Mouse (Mus musculus): ENCODE data around the gene Mast4. TPM values are rescaled to one million over a fixed set of nuclear protein-coding genes. Genes with fewer than 3 reads are reported as not detected.

Gene Mast4
- total and polyA plus RNA-seq, 3 experiments: 0.04 to 1.1 (median 0.23) TPM

GRCm38 (mm10) chr13:102865971-102866724 lies 468.1 kb downstream of the Mast4 start:
- H3K4me1 ChIP-seq (ENCODE audit: insufficient read depth, low read depth, low read length): no peaks in the 10 kb centered on the region
- H3K4me3 ChIP-seq (ENCODE audit: low read depth, low read length): no peak overlapping the region
- DNase-seq (ENCODE audit: low spot score) (no peak), ATAC-seq (ENCODE audit: extremely low read depth, insufficient number of reproducible peaks, low FRiP score, poor library complexity, severe bottlenecking) (no peak)
- no peaks in the 10 kb centered on the region for H3K27me3 ChIP-seq (ENCODE audit: insufficient read depth, low read length)
- H3K9me3 ChIP-seq (replicated peaks): no peaks in the 10 kb centered on the region
- TF ChIP-seq POLR2AphosphoS5 (IDR thresholded peaks at IDR 0.05; ENCODE audit: insufficient replicate concordance, low read depth, low read length) (no peak), CTCF (IDR thresholded peaks at IDR 0.05; ENCODE audit: low read depth, low read length) (no peak), TAL1 (conservative IDR thresholded peaks at IDR 0.05; ENCODE audit: low read depth, low read length) (no peak), GATA1 (IDR thresholded peaks at IDR 0.05; ENCODE audit: borderline replicate concordance, low read length) (no peak), GATA2 (IDR thresholded peaks at IDR 0.05; ENCODE audit: borderline replicate concordance, low read depth, low read length) (no peak)
- no peaks in the 10 kb centered on the region for H3K36me3 ChIP-seq (replicated peaks)

- H3K4me1 ChIP-seq (ENCODE audit: insufficient read depth, low read depth, low read length): no peaks in the 10 kb centered on the region
Observed at GRCm38 (mm10) chr13:102865494-102865893, 468.8 kb downstream of the Mast4 start.

GRCm38 (mm10) chr13:102864840-102865239 lies 469.5 kb downstream of the Mast4 start:
- no peak for ATAC-seq (ENCODE audit: extremely low read depth, insufficient number of reproducible peaks, low FRiP score, poor library complexity, severe bottlenecking)
- TF ChIP-seq CTCF (IDR thresholded peaks at IDR 0.05; ENCODE audit: low read depth, low read length) (no peak), GATA1 (IDR thresholded peaks at IDR 0.05; ENCODE audit: borderline replicate concordance, low read length) (no peak), GATA2 (IDR thresholded peaks at IDR 0.05; ENCODE audit: borderline replicate concordance, low read depth, low read length) (no peak), TAL1 (conservative IDR thresholded peaks at IDR 0.05; ENCODE audit: low read depth, low read length) (no peak), POLR2AphosphoS5 (IDR thresholded peaks at IDR 0.05; ENCODE audit: insufficient replicate concordance, low read depth, low read length) (no peak)

More at GRCm38 (mm10) chr13:102865494-102865893, 468.8 kb downstream of the Mast4 start:
- Histone ChIP-seq H3K27me3 (ENCODE audit: insufficient read depth, low read length) (no peaks in the 10 kb centered on the region), H3K36me3 (replicated peaks) (no peaks in the 10 kb centered on the region), H3K9me3 (replicated peaks) (no peaks in the 10 kb centered on the region), H3K4me3 (ENCODE audit: low read depth, low read length) (no peak overlapping the region)
- ATAC-seq (ENCODE audit: extremely low read depth, insufficient number of reproducible peaks, low FRiP score, poor library complexity, severe bottlenecking): no peak
- no peak for TF ChIP-seq GATA1 (IDR thresholded peaks at IDR 0.05; ENCODE audit: borderline replicate concordance, low read length)
- no peak for DNase-seq (ENCODE audit: low spot score)

GRCm38 (mm10) chr13:102864079-102864478 lies 470.2 kb downstream of the Mast4 start:
- no peaks in the 10 kb centered on the region for H3K4me1 ChIP-seq (ENCODE audit: insufficient read depth, low read depth, low read length)
- TF ChIP-seq CTCF (IDR thresholded peaks at IDR 0.05; ENCODE audit: low read depth, low read length): no peak
- TF ChIP-seq TAL1 (conservative IDR thresholded peaks at IDR 0.05; ENCODE audit: low read depth, low read length): no peak
- TF ChIP-seq POLR2AphosphoS5 (IDR thresholded peaks at IDR 0.05; ENCODE audit: insufficient replicate concordance, low read depth, low read length): no peak
- no peak for TF ChIP-seq GATA1 (IDR thresholded peaks at IDR 0.05; ENCODE audit: borderline replicate concordance, low read length)
- no peak for TF ChIP-seq GATA2 (IDR thresholded peaks at IDR 0.05; ENCODE audit: borderline replicate concordance, low read depth, low read length)
- H3K9me3 ChIP-seq (replicated peaks): no peaks in the 10 kb centered on the region
- ATAC-seq (ENCODE audit: extremely low read depth, insufficient number of reproducible peaks, low FRiP score, poor library complexity, severe bottlenecking) (no peak), DNase-seq (ENCODE audit: low spot score) (no peak)
- no peaks in the 10 kb centered on the region for H3K27me3 ChIP-seq (ENCODE audit: insufficient read depth, low read length)
- no peak overlapping the region for H3K4me3 ChIP-seq (ENCODE audit: low read depth, low read length)
- no peaks in the 10 kb centered on the region for H3K36me3 ChIP-seq (replicated peaks)

More at GRCm38 (mm10) chr13:102864840-102865239, 469.5 kb downstream of the Mast4 start:
- no peak for DNase-seq (ENCODE audit: low spot score)
- Histone ChIP-seq H3K4me1 (ENCODE audit: insufficient read depth, low read depth, low read length) (no peaks in the 10 kb centered on the region), H3K9me3 (replicated peaks) (no peaks in the 10 kb centered on the region), H3K36me3 (replicated peaks) (no peaks in the 10 kb centered on the region), H3K27me3 (ENCODE audit: insufficient read depth, low read length) (no peaks in the 10 kb centered on the region), H3K4me3 (ENCODE audit: low read depth, low read length) (no peak overlapping the region)

- Histone ChIP-seq H3K36me3 (replicated peaks) (no peaks in the 10 kb centered on the region), H3K9me3 (replicated peaks) (no peaks in the 10 kb centered on the region), H3K4me3 (ENCODE audit: low read depth, low read length) (no peak overlapping the region), H3K4me1 (ENCODE audit: insufficient read depth, low read depth, low read length) (no peaks in the 10 kb centered on the region), H3K27me3 (ENCODE audit: insufficient read depth, low read length) (0 out of 2 replicates have a peak, but pooled peaks cover 1% of the 10 kb centered on the region)
- DNase-seq (ENCODE audit: low spot score) (no peak), ATAC-seq (ENCODE audit: extremely low read depth, insufficient number of reproducible peaks, low FRiP score, poor library complexity, severe bottlenecking) (no peak)
- TF ChIP-seq CTCF (IDR thresholded peaks at IDR 0.05; ENCODE audit: low read depth, low read length) (no peak), GATA2 (IDR thresholded peaks at IDR 0.05; ENCODE audit: borderline replicate concordance, low read depth, low read length) (no peak), POLR2AphosphoS5 (IDR thresholded peaks at IDR 0.05; ENCODE audit: insufficient replicate concordance, low read depth, low read length) (no peak), GATA1 (IDR thresholded peaks at IDR 0.05; ENCODE audit: borderline replicate concordance, low read length) (no peak), TAL1 (conservative IDR thresholded peaks at IDR 0.05; ENCODE audit: low read depth, low read length) (no peak)
Observed at GRCm38 (mm10) chr13:102862981-102863380, 471.3 kb downstream of the Mast4 start.

- DNase-seq (ENCODE audit: low spot score) (no peak), ATAC-seq (ENCODE audit: extremely low read depth, insufficient number of reproducible peaks, low FRiP score, poor library complexity, severe bottlenecking) (no peak)
- Histone ChIP-seq H3K27me3 (ENCODE audit: insufficient read depth, low read length) (0 out of 2 replicates have a peak, but pooled peaks cover 4% of the 10 kb centered on the region), H3K4me1 (ENCODE audit: insufficient read depth, low read depth, low read length) (no peaks in the 10 kb centered on the region), H3K4me3 (ENCODE audit: low read depth, low read length) (no peak overlapping the region), H3K36me3 (replicated peaks) (no peaks in the 10 kb centered on the region), H3K9me3 (replicated peaks) (no peaks in the 10 kb centered on the region)
- TF ChIP-seq GATA2 (IDR thresholded peaks at IDR 0.05; ENCODE audit: borderline replicate concordance, low read depth, low read length) (no peak), TAL1 (conservative IDR thresholded peaks at IDR 0.05; ENCODE audit: low read depth, low read length) (no peak)
Observed at GRCm38 (mm10) chr13:102862397-102862796, 471.9 kb downstream of the Mast4 start.

All from G1E (cell line).